Mouse (Mus musculus) kidney, adult 2 months (tissue): ENCODE results near the gene Stra6.

ENCODE experiments used
- CTCF ChIP-seq: fragments of 200-500 bp; conservative IDR thresholded peaks from 2 replicates; pipeline ENCODE4 v1.5.1; 2011; ENCODE audit warnings: low read depth, mild to moderate bottlenecking, control low read depth, low read length, moderate library complexity, mixed read lengths; ENCODE audit not compliant: insufficient read depth, insufficient read length
- POLR2A ChIP-seq: fragments of 200-500 bp; IDR thresholded peaks from one replicate; pipeline ENCODE4 v1.6.1; 2011; ENCODE audit warnings: low read depth, low read length, control low read depth

DNA sequence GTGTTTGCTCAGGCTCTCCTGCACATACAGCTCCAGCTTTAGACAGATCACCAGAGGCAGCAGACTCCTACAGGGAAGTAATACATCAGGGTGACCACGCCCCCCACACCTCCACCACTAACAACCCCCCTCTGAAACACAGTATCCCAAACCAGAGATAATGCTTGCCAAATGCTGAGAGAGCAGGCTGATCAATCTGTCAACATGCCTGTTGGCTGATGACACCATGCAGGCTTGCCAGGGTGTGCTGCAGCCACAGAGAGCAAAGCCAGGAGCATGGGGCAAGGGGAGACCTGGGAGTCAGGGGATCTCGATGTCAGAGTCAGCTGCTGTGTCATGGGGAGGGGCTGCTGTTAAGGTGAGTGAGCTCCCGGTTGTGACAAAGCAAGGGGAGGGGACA lies at the start of gene Stra6:
- no peak for TF ChIP-seq POLR2A
- no peak for TF ChIP-seq CTCF
